Mouse (Mus musculus) cerebellum, postnatal 25 days (tissue): ENCODE measurements at regions not wholly inside any gene's neighbourhood (a gene's known extent, or its start where the extent isn't known, plus 50 kb on each side); places are given as distances from the start of the nearest gene placed in this dataset.

Experiments used
- DNase-seq, 2 experiments: peaks; one replicate each; pipeline ENCODE4 v3.0.0; 2021; ENCODE audit warnings: mixed read lengths in 2 of 2

DNA sequence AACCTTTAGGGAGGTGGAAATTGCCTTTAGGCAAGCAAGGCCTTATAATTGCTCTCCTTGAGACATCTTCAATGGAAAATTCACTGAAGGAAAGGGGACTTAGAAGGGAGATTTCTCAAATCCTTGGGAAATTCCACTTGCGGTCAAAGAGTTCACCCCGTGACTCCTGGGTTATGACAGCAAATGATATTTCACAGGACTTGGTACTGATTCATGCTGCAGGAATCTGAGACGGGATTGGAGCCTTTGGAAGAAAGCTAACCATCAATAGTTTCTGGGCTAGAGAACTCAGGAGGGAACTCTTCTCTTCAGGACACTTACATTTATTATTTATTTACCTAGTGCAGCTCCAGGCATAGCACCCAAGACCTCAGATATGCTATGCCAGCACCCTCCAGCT is 52.8 kb upstream of the Cxcl5 start:
- no peak for DNase-seq

DNA sequence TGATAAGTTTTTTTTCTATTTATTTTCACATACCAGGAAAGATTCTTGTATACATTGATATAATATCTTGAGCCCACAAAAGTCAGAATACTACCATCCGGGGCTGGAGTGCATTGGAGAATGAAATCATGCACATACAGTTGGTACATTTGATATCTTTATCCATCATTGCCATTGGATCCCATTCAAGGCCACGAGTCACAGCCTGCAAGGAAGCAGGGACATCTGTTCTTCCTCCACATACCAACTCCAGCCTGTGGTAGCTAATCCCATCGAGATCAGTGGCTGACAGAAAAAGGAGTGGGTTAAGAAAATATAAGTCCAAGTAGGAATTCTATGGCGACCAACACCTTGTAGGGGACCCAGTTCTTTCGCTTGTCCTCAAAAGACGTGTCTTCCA is 55.5 kb upstream of the Cxcl5 start:
- peak in 1 of 2 experiments; percentile 21 for DNase-seq

DNA sequence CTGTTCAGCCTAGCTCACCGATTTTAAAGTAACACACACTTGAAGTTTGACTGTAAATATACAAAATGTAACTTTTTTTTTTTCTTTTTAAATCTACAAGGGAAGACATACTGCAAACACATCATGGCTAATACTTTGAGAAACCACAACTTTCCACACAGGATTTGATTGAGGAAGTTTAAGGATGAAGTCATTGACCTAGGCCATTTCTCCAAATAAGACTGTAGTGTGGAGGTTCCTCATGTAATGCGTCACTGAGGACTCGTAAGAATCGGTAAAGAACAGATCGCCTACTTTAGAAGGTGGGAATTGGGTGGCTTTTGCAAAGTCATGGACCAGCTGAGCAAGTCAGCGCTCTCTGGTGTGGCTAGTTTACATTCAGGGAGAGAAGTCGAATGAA is 59.0 kb upstream of the Cxcl5 start:
- DNase-seq, result no peak

DNA sequence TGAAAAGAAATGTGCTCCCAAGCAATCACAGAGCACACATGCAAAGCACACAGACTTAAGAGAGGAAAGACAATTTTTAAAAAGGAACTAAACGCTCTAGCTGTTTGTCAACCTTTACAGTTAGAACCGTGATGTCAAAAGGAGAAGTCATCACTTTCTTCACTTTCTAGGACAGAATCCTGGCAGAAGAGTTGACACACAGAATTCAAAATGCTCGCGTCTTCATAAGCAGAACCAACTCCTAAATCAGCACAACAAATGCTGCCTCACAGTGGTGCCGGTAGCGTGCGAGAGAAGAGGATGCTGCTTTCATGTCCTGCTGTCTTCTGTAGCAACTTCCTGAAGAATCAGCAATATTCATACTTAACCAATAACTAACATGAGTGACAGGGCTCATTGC is 55.6 kb upstream of the Rassf6 start:
- DNase-seq, result no peak

DNA sequence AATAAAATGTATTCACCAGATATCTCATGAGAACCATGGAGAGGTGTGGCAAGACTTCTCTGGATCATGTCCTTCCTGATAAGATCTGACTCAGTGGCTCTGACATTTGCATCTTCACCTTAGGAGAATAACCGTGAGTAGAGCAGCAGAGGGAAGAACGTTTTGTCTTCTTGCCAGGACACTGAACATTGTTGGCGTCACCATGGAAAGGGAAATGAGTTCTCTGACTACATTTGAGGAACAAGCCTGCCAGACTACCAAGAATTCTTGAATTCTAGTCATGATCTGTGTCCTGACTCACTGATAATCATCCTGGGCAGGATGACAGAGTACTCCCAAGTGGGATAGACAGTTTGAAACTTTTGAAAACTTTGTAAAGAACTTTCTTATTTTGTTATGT is 54.0 kb upstream of the Rassf6 start:
- no peak for DNase-seq

DNA sequence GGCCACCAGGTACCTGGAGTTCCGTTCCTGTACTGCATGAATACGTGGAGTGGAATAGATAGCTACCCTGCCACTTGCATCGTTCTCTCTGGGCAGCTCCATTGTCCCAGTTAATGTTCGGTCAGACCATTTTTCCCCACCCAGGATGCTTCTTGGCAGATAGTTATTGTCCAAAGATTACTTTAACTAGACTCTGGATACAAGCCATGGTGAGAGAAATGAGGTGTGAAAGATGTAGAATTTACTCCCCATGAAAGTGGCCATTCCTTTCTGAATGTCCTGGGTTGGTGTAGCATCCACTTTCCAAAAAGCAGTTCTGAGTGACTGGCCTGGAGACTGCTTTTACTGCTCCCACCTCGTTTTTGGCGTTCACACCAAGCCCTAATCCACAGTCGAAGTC is 50.3 kb upstream of the Rassf6 start:
- no peak for DNase-seq
